Mouse (Mus musculus) midbrain, embryonic 11.5 days (tissue): Measurements from ENCODE around the gene Pecam1. TPM values are rescaled to one million over a fixed set of nuclear protein-coding genes. Genes with fewer than 3 reads are reported as not detected.

Experiments used
- ATAC-seq: fragments of 200-750 bp; cut with Nextera tagmentation; 2 replicates; pipeline ENCODE4 v1.8.0; 2017; ENCODE audit warnings: moderate TSS enrichment, moderate library complexity; ENCODE audit not compliant: low FRiP score
- DNase-seq: peaks from one replicate; pipeline ENCODE4 v3.0.0; 2015; ENCODE audit warnings: low spot score; ENCODE audit errors: missing footprints
- H3K27ac ChIP-seq: fragments of 300-500 bp; sonication (generic); 2 replicates; pipeline ENCODE4 v1.5.1; 2014; ENCODE audit warnings: low read depth, low read length
- H3K27me3 ChIP-seq: fragments of 300-500 bp; sonication (generic); 2 replicates; pipeline ENCODE4 v1.6.1; 2014; ENCODE audit warnings: mild to moderate bottlenecking, low read length, moderate library complexity, mixed read lengths; ENCODE audit not compliant: control insufficient read depth, insufficient read depth
- H3K36me3 ChIP-seq: fragments of 300-500 bp; sonication (generic); 2 replicates; pipeline ENCODE4 v1.6.1; 2014; ENCODE audit warnings: mild to moderate bottlenecking, low read length, moderate library complexity, mixed read lengths; ENCODE audit not compliant: control insufficient read depth, insufficient read depth
- H3K4me1 ChIP-seq: fragments of 300-500 bp; sonication (generic); 2 replicates; pipeline ENCODE4 v1.6.1; 2014; ENCODE audit warnings: low read length; ENCODE audit not compliant: control insufficient read depth, insufficient read depth
- H3K4me2 ChIP-seq: fragments of 300-500 bp; sonication (generic); 2 replicates; pipeline ENCODE4 v1.6.1; 2014; ENCODE audit warnings: mild to moderate bottlenecking, moderate library complexity
- H3K4me3 ChIP-seq: fragments of 300-500 bp; sonication (generic); 2 replicates; pipeline ENCODE4 v1.5.1; 2014; ENCODE audit warnings: low read depth, low read length
- H3K9ac ChIP-seq: fragments of 300-500 bp; sonication (generic); 2 replicates; pipeline ENCODE4 v1.6.1; 2014; ENCODE audit warnings: low read length
- H3K9me3 ChIP-seq: fragments of 300-500 bp; sonication (generic); 2 replicates; pipeline ENCODE4 v1.6.1; 2016; ENCODE audit warnings: low read length; ENCODE audit not compliant: control insufficient read depth
- WGBS: fragments of 180-500 bp; shearing (Covaris S2); extraction: QIAGEN DNeasy Blood & Tissue Kit; methylation state at CpG from one replicate; pipeline ENCODE4 v1.1.7; 2014; 5-methylcytosine and 5-hydroxymethylcytosine counted together
- polyA plus RNA-seq: library from polyadenylated mRNA; unstranded; fragments of >200 nt; fragmentation: Nextera tagmentation; extraction: Ambion mirVana; gene quantifications from 2 replicates; pipeline ENCODE4 v1.2.1, GENCODE M21; 2014

Gene Pecam1
- polyA plus RNA-seq, 1 experiment from 2014 or later = 19.8 TPM

DNA sequence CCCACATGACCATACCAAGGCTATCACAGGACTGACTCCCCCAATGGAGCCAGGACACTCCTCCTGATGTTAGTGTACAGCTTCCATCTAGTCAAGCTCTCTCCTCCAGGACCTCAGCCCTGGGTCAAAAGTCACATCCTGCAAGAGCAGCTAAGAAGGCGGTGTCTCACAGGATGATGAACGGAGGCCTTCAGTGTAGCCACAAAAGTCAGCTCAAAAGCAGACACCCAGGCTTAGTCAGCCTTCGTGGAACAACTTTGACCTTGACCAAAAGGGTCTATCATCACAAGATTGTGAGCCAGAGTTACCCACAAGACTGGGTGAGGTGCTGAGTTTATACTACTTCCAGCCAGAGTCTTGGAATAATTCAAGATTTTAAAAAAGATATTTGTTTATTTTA lies 42.6 kb downstream of the Pecam1 start:
- no peak for ATAC-seq
- no peak overlapping the region for H3K4me2 ChIP-seq
- 78% methylated on average over 3 of the region's 3 CpGs for WGBS

GRCm38 (mm10) chr11:106707085-106707484 lies 43.3 kb downstream of the Pecam1 start:
- 84% methylated on average over 8 of the region's 8 CpGs for WGBS
- H3K27ac ChIP-seq = no peak overlapping the region
- DNase-seq (no peak), ATAC-seq (no peak)
- no peak overlapping the region for H3K4me2 ChIP-seq
- no peak overlapping the region for H3K9ac ChIP-seq
- H3K4me1 ChIP-seq = peaks cover 3% of the 10 kb centered on the region; the same call in 1 of the 2 replicates
- H3K27me3 ChIP-seq = no peaks in the 10 kb centered on the region
- H3K36me3 ChIP-seq = no peaks in the 10 kb centered on the region
- H3K4me3 ChIP-seq = no peak overlapping the region
- H3K9me3 ChIP-seq = no peaks in the 10 kb centered on the region

More for the DNA sequence above, 42.6 kb downstream of the Pecam1 start:
- no peaks in the 10 kb centered on the region for H3K36me3 ChIP-seq
- no peak for DNase-seq
- peaks cover 3% of the 10 kb centered on the region; the same call in 1 of the 2 replicates for H3K4me1 ChIP-seq
- H3K4me3 ChIP-seq = no peak overlapping the region
- H3K27me3 ChIP-seq = no peaks in the 10 kb centered on the region
- no peak overlapping the region for H3K9ac ChIP-seq
- no peak overlapping the region for H3K27ac ChIP-seq
- H3K9me3 ChIP-seq = no peaks in the 10 kb centered on the region

DNA sequence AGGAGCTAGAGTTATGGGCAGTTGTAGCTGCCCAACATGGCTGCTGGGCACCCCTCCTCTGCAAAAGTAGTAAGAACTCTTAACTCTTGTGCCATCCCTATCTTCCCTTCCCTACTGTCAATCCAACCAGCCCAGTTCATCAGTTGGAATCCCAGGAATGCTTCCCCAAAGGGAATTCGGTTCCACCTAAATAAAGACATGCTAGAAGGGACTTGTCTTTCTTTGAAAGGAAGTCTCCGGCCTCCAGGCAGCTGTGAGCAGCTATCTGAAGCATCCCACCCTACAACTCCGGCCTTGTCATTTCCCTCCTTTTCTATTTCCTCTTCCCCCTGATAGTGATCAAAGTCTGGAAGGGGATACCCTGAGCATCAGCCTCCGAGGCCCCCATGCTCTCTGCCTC lies 44.2 kb downstream of the Pecam1 start:
- Histone ChIP-seq H3K9ac (no peak overlapping the region), H3K9me3 (no peaks in the 10 kb centered on the region), H3K4me3 (no peak overlapping the region), H3K36me3 (no peaks in the 10 kb centered on the region), H3K4me2 (no peak overlapping the region), H3K27me3 (no peaks in the 10 kb centered on the region), H3K4me1 (peaks cover 3% of the 10 kb centered on the region; the same call in 1 of the 2 replicates), H3K27ac (no peak overlapping the region)
- no peak for ATAC-seq
- WGBS = 39% methylated on average over 4 of the region's 4 CpGs
- DNase-seq = no peak

DNA sequence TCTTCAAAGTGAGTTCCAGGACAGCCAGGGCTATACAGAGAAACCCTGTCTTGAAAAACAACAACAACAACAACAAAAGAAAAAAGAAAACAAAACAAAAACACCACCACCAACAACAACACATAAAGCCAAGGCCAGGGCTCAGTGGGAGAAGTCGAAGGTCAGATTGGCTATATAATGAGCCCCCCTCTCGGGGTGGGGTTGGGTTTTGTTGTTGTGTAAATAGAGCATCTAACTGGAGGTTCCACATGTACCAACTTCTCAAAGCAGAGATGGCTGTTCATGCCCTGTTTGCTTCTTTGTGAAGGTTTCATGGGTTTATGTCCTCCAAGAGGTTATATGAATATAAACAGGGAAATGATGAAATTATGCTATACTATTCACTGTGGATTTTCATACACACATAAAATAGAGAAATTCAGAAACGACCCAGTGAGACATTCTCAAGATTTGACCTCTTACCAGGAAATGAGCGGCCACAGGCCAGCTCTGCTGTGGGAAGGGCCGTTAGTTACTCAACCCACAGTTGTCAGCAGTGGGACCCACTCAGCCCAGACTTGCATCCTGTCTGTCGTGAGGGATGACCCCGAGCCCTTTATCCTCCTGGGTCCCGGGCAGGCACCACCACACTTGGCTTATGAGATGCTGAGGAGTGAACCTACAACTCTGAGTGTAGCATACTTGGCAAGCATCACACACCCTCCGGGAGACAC lies 45.9 kb downstream of the Pecam1 start:
- H3K9ac ChIP-seq = no peak overlapping the region
- H3K36me3 ChIP-seq = no peaks in the 10 kb centered on the region
- no peak overlapping the region for H3K4me2 ChIP-seq
- no peaks in the 10 kb centered on the region for H3K27me3 ChIP-seq
- no peak for DNase-seq
- H3K9me3 ChIP-seq = no peaks in the 10 kb centered on the region
- H3K4me1 ChIP-seq = peaks cover under 1% of the 10 kb centered on the region; the same call in 1 of the 2 replicates
- ATAC-seq = no peak
- H3K27ac ChIP-seq = no peak overlapping the region
- 78% methylated on average over 9 of the region's 9 CpGs for WGBS
- no peak overlapping the region for H3K4me3 ChIP-seq

DNA sequence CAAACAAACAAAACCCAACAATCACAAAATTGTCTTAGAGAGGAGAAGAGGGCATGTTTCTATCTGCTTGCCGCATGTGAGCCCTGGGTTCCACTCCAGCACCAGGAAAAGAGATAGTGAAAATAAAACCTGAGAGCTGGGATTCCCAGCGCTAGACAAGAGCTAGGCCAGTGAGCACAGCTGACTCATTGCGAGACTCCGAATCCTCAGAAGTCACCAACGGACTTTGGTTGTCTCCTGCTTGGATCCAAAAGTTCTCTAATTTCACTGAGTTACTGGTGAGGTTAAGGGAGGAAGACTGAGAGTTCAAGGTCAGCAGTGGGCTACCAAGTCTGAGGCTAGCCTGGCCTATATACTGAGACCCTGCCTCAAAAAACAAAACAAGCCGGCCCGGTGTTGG lies 46.5 kb downstream of the Pecam1 start:
- no peak overlapping the region for H3K27ac ChIP-seq
- H3K9me3 ChIP-seq = no peaks in the 10 kb centered on the region
- WGBS = 89% methylated on average over 7 of the region's 7 CpGs
- H3K4me2 ChIP-seq = no peak overlapping the region
- H3K4me3 ChIP-seq = no peak overlapping the region
- no peaks in the 10 kb centered on the region for H3K36me3 ChIP-seq
- H3K27me3 ChIP-seq = no peaks in the 10 kb centered on the region
- H3K4me1 ChIP-seq = no peaks in the 10 kb centered on the region
- no peak for ATAC-seq
- DNase-seq = no peak
- H3K9ac ChIP-seq = no peak overlapping the region

- Histone ChIP-seq H3K4me1 (no peaks in the 10 kb centered on the region), H3K36me3 (no peaks in the 10 kb centered on the region), H3K9ac (no peak overlapping the region), H3K4me3 (no peak overlapping the region), H3K9me3 (no peaks in the 10 kb centered on the region), H3K4me2 (no peak overlapping the region), H3K27ac (no peak overlapping the region), H3K27me3 (no peaks in the 10 kb centered on the region)
- no peak for DNase-seq
- WGBS = 80% methylated on average over 3 of the region's 3 CpGs
- no peak for ATAC-seq
Observed at GRCm38 (mm10) chr11:106702584-106702983, 47.8 kb downstream of the Pecam1 start.

- Histone ChIP-seq H3K4me1 (no peaks in the 10 kb centered on the region), H3K27ac (no peak overlapping the region), H3K9me3 (no peaks in the 10 kb centered on the region), H3K4me3 (no peak overlapping the region), H3K9ac (no peak overlapping the region), H3K27me3 (no peaks in the 10 kb centered on the region), H3K4me2 (no peak overlapping the region), H3K36me3 (no peaks in the 10 kb centered on the region)
- 73% methylated on average over 9 of the region's 9 CpGs for WGBS
- no peak for ATAC-seq
- no peak for DNase-seq
Observed at GRCm38 (mm10) chr11:106701589-106701988, 48.8 kb downstream of the Pecam1 start.

GRCm38 (mm10) chr11:106699083-106699482 lies 51.3 kb downstream of the Pecam1 start:
- no peaks in the 10 kb centered on the region for H3K4me1 ChIP-seq
- ATAC-seq (no peak), DNase-seq (no peak)
- no peaks in the 10 kb centered on the region for H3K36me3 ChIP-seq
- no peak overlapping the region for H3K9ac ChIP-seq
- H3K4me3 ChIP-seq = no peak overlapping the region
- H3K9me3 ChIP-seq = no peaks in the 10 kb centered on the region
- no peak overlapping the region for H3K27ac ChIP-seq
- WGBS = 96% methylated on average over 9 of the region's 9 CpGs
- no peaks in the 10 kb centered on the region for H3K27me3 ChIP-seq
- H3K4me2 ChIP-seq = no peak overlapping the region

- H3K4me3 ChIP-seq = no peak overlapping the region
- no peaks in the 10 kb centered on the region for H3K27me3 ChIP-seq
- DNase-seq = no peak
- H3K36me3 ChIP-seq = no peaks in the 10 kb centered on the region
- no peak overlapping the region for H3K27ac ChIP-seq
- 87% methylated on average over 6 of the region's 6 CpGs for WGBS
- no peaks in the 10 kb centered on the region for H3K4me1 ChIP-seq
- no peak overlapping the region for H3K4me2 ChIP-seq
- no peak overlapping the region for H3K9ac ChIP-seq
- no peaks in the 10 kb centered on the region for H3K9me3 ChIP-seq
- ATAC-seq = no peak
Observed at GRCm38 (mm10) chr11:106698289-106698688, 52.1 kb downstream of the Pecam1 start.
